Mouse (Mus musculus) urinary bladder, postnatal 14 days (tissue): Measurements from ENCODE around the gene Lonrf2.
A peak's percentile ranks its signal among the peaks of the same experiment; 100 is the strongest.

ENCODE experiments used
- DNase-seq: peaks from one replicate; pipeline ENCODE4 v3.0.0; 2021; ENCODE audit warnings: low spot score

Gene Lonrf2

GRCm38 (mm10) chr1:38836477-38836872 is at the start of gene Lonrf2:
Gene Lonrf2, minus strand, starts transcription at chr1:38836711.
- no peak for DNase-seq

GRCm38 (mm10) chr1:38885956-38886355 is 49.4 kb upstream of the Lonrf2 start:
- no peak for DNase-seq

GRCm38 (mm10) chr1:38883766-38884165 is 47.3 kb upstream of the Lonrf2 start:
- DNase-seq, result no peak

GRCm38 (mm10) chr1:38882746-38883145 is 46.2 kb upstream of the Lonrf2 start:
- no peak for DNase-seq

- DNase-seq, result no peak
Observed at GRCm38 (mm10) chr1:38881366-38881765, 44.9 kb upstream of the Lonrf2 start.

- no peak for DNase-seq
Observed at GRCm38 (mm10) chr1:38876671-38877382, 40.3 kb upstream of the Lonrf2 start.

- DNase-seq, result no peak
Observed at GRCm38 (mm10) chr1:38873911-38874310, 37.4 kb upstream of the Lonrf2 start.

- DNase-seq, result no peak
Observed at GRCm38 (mm10) chr1:38871834-38872233, 35.3 kb upstream of the Lonrf2 start.

GRCm38 (mm10) chr1:38869398-38870195 is 33.1 kb upstream of the Lonrf2 start:
- DNase-seq, result no peak

- no peak for DNase-seq
Observed at GRCm38 (mm10) chr1:38866242-38866641, 29.7 kb upstream of the Lonrf2 start.

GRCm38 (mm10) chr1:38864341-38864740 is 27.8 kb upstream of the Lonrf2 start:
- peak; percentile 65 for DNase-seq

- peak; percentile 18 for DNase-seq
Observed at GRCm38 (mm10) chr1:38862213-38862612, 25.7 kb upstream of the Lonrf2 start.

GRCm38 (mm10) chr1:38860867-38861524 is 24.5 kb upstream of the Lonrf2 start:
- DNase-seq, result no peak

GRCm38 (mm10) chr1:38860207-38860606 is 23.7 kb upstream of the Lonrf2 start:
- DNase-seq, result no peak

- peak; percentile 46 for DNase-seq
Observed at GRCm38 (mm10) chr1:38856196-38856595, 19.7 kb upstream of the Lonrf2 start.

GRCm38 (mm10) chr1:38852250-38852649 is 15.7 kb upstream of the Lonrf2 start:
- no peak for DNase-seq

GRCm38 (mm10) chr1:38850650-38851049 is 14.1 kb upstream of the Lonrf2 start:
- no peak for DNase-seq

- DNase-seq, result no peak
Observed at GRCm38 (mm10) chr1:38848451-38849289, 12.2 kb upstream of the Lonrf2 start.

- no peak for DNase-seq
Observed at GRCm38 (mm10) chr1:38847975-38848374, 11.5 kb upstream of the Lonrf2 start.

GRCm38 (mm10) chr1:38843275-38843674 is 6.8 kb upstream of the Lonrf2 start:
- DNase-seq, result no peak

- DNase-seq, result no peak
Observed at GRCm38 (mm10) chr1:38842861-38843260, 6.3 kb upstream of the Lonrf2 start.

- no peak for DNase-seq
Observed at GRCm38 (mm10) chr1:38839944-38840343, 3.4 kb upstream of the Lonrf2 start.
